Mouse (Mus musculus) brain, embryonic 14.5 days (tissue): ENCODE data around the gene Zgrf1.

Experiments
- CTCF ChIP-seq: fragments of 200-500 bp; IDR thresholded peaks from 2 replicates; pipeline ENCODE4 v1.5.1; 2012; ENCODE audit warnings: inconsistent platforms, mild to moderate bottlenecking, moderate library complexity, borderline replicate concordance; ENCODE audit not compliant: insufficient read depth, insufficient read length; ENCODE audit errors: extremely low read depth
- POLR2A ChIP-seq: fragments of 200-500 bp; IDR thresholded peaks from 2 replicates; pipeline ENCODE4 v1.6.1; 2012; ENCODE audit warnings: mild to moderate bottlenecking, inconsistent platforms, borderline replicate concordance; ENCODE audit not compliant: poor library complexity, insufficient read depth, insufficient read length, severe bottlenecking; ENCODE audit errors: extremely low read depth

- TF ChIP-seq CTCF (no peak), POLR2A (no peak)
These were observed 40.4 kb upstream of the Zgrf1 start for GRCm38 (mm10) chr3:127512794-127513335.
